In the genomic region with DNA sequence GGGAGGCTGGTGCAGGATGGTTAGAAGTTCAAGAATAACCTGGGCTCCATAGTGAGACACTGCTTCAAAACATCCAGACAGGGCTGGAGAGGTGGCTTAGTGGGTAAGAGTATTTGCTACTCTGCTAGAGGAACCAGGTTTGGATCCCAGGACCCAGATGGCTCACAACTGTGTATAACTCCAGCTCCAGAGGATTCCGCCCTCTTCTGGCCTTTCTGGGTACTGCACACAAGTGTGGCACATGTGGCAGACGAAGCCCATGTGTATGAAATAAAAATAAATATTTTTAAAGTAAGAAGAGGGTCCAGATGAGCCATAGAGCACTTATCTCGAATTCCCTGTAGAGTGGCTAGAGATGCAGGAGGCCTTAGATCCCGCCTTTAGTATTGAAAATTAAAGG, we compare ENCODE assay signal across 9 mouse cellular contexts. TPM values are rescaled to one million over a fixed set of nuclear protein-coding genes. Genes with fewer than 3 reads are reported as not detected.
DNase-seq lines count a peak whose midpoint lies in the region; ATAC-seq lines count a peak whose summit lies in the region.
"Had no signal": no experiment of that assay in that cellular context is flagged by ENCODE, and none has a peak within 500 bp of the region (broad histone marks: within the 10 kb centered on the region; RNA-seq: fewer than 3 reads in every experiment).

No protein-coding gene starts in this region.

- H3K27me3 ChIP-seq in hindbrain, embryonic 11.5 days (ENCODE audit: control insufficient read depth, insufficient read depth, low read length): no peaks in the 10 kb centered on the region
- H3K27me3 ChIP-seq in hindbrain, embryonic 12.5 days: no peaks in the 10 kb centered on the region
- H3K27me3 ChIP-seq in limb, embryonic 11.5 days (ENCODE audit: control insufficient read depth, insufficient read depth, low read length): no peaks in the 10 kb centered on the region
- H3K27me3 ChIP-seq: midbrain, embryonic 12.5 days had no signal

- ATAC-seq in hindbrain, embryonic 11.5 days (ENCODE audit: low FRiP score): no peak
- no peak for ATAC-seq in hindbrain, embryonic 12.5 days (ENCODE audit: low FRiP score)
- ATAC-seq in limb, embryonic 11.5 days (ENCODE audit: insufficient number of reproducible peaks, low FRiP score, low TSS enrichment, low read depth): no peak

- peak; percentile 25 for DNase-seq in hindbrain, embryonic 11.5 days (ENCODE audit: low spot score)
- DNase-seq in 3T3-L1 (ENCODE audit: low read depth, low spot score): peak; percentile 14
- DNase-seq in ES-CJ7 (ENCODE audit: low read depth, low spot score): peak; percentile 57
- DNase-seq in limb, embryonic 11.5 days (ENCODE audit: low spot score): peak; percentile 43
- DNase-seq in urinary bladder, postnatal 10 days (ENCODE audit: low spot score): no peak
- DNase-seq in T-cell, adult 2 months (ENCODE audit: low spot score): no peak
- DNase-seq in frontal cortex, postnatal 10 days (ENCODE audit: low spot score in 2 of 2): no peak

- H3K9me3 ChIP-seq in hindbrain, embryonic 11.5 days (ENCODE audit: control insufficient read depth, low read length): no peaks in the 10 kb centered on the region
- no peaks in the 10 kb centered on the region for H3K9me3 ChIP-seq in hindbrain, embryonic 12.5 days (replicated peaks)
- no peaks in the 10 kb centered on the region for H3K9me3 ChIP-seq in limb, embryonic 11.5 days (ENCODE audit: control insufficient read depth, low read length)
- H3K9me3 ChIP-seq: midbrain, embryonic 12.5 days had no signal

- no peak overlapping the region for H3K9ac ChIP-seq in hindbrain, embryonic 11.5 days (ENCODE audit: low read depth, low read length)
- no peak overlapping the region for H3K9ac ChIP-seq in hindbrain, embryonic 12.5 days
- no peak overlapping the region for H3K9ac ChIP-seq in limb, embryonic 11.5 days (ENCODE audit: low read length)
- H3K9ac ChIP-seq: midbrain, embryonic 12.5 days had no signal

- no peaks in the 10 kb centered on the region for H3K36me3 ChIP-seq in hindbrain, embryonic 11.5 days (ENCODE audit: control insufficient read depth, insufficient read depth, low read length)
- H3K36me3 ChIP-seq in hindbrain, embryonic 12.5 days: no peaks in the 10 kb centered on the region
- H3K36me3 ChIP-seq in limb, embryonic 11.5 days (ENCODE audit: control insufficient read depth, insufficient read depth, low read length): no peaks in the 10 kb centered on the region
- H3K36me3 ChIP-seq: midbrain, embryonic 12.5 days had no signal

- H3K4me1 ChIP-seq in hindbrain, embryonic 11.5 days (replicated peaks; ENCODE audit: control insufficient read depth, insufficient read depth, low read length): no peaks in the 10 kb centered on the region
- no peaks in the 10 kb centered on the region for H3K4me1 ChIP-seq in hindbrain, embryonic 12.5 days
- H3K4me1 ChIP-seq in limb, embryonic 11.5 days (ENCODE audit: control insufficient read depth, insufficient read depth, low read length): no peaks in the 10 kb centered on the region
- H3K4me1 ChIP-seq: midbrain, embryonic 12.5 days had no signal

- no peak overlapping the region for H3K27ac ChIP-seq in hindbrain, embryonic 11.5 days (ENCODE audit: low read depth, low read length)
- H3K27ac ChIP-seq in hindbrain, embryonic 12.5 days: no peak overlapping the region
- no peak overlapping the region for H3K27ac ChIP-seq in limb, embryonic 11.5 days (replicated peaks; ENCODE audit: low read depth, low read length)
- H3K27ac ChIP-seq: midbrain, embryonic 12.5 days had no signal

- no peak overlapping the region for H3K4me2 ChIP-seq in hindbrain, embryonic 11.5 days (replicated peaks; ENCODE audit: low read depth, low read length)
- H3K4me2 ChIP-seq in hindbrain, embryonic 12.5 days (replicated peaks): no peak overlapping the region
- H3K4me2 ChIP-seq in limb, embryonic 11.5 days (ENCODE audit: low read depth, severe bottlenecking): no peak overlapping the region
- H3K4me2 ChIP-seq: midbrain, embryonic 12.5 days had no signal

- no peak overlapping the region for H3K4me3 ChIP-seq in hindbrain, embryonic 11.5 days (ENCODE audit: low read depth, low read length)
- no peak overlapping the region for H3K4me3 ChIP-seq in hindbrain, embryonic 12.5 days
- H3K4me3 ChIP-seq in limb, embryonic 11.5 days (ENCODE audit: low read depth, low read length): no peak overlapping the region
- H3K4me3 ChIP-seq: midbrain, embryonic 12.5 days had no signal

- WGBS in hindbrain, embryonic 11.5 days: 72% methylated on average over 4 of the region's 4 CpGs
- 72% methylated on average over 4 of the region's 4 CpGs for WGBS in hindbrain, embryonic 12.5 days
- 76% methylated on average over 4 of the region's 4 CpGs for WGBS in limb, embryonic 11.5 days

RNA-seq across cellular contexts. Expression of a gene that starts 40.8 kb away (rescaled TPM):
- polyA plus RNA-seq in hindbrain, embryonic 11.5 days (2014; fragmentation: Nextera tagmentation; extraction: Ambion mirVana): 6.1 and 11.2 TPM in 2 replicates
- polyA plus RNA-seq in hindbrain, embryonic 12.5 days (2016; fragmentation: Nextera tagmentation; extraction: Ambion mirVana): 15.9 and 18.3 TPM in 2 replicates
- 12.1 and 14.0 TPM in 2 replicates for polyA plus RNA-seq in limb, embryonic 11.5 days (2014; fragmentation: Nextera tagmentation; extraction: Ambion mirVana)

Comparison
In these comparisons a context has a peak if more than half of its experiments do, and no peak if none do; other contexts are left out.
1. DNase-seq: peak in hindbrain, embryonic 11.5 days (single experiment), 3T3-L1 (single experiment), ES-CJ7 (single experiment) and limb, embryonic 11.5 days (single experiment); none in urinary bladder, postnatal 10 days (single experiment), T-cell, adult 2 months (single experiment) and frontal cortex, postnatal 10 days (0 of 2).